Mouse (Mus musculus): Measurements from ENCODE around the gene Ilf3.

DNA sequence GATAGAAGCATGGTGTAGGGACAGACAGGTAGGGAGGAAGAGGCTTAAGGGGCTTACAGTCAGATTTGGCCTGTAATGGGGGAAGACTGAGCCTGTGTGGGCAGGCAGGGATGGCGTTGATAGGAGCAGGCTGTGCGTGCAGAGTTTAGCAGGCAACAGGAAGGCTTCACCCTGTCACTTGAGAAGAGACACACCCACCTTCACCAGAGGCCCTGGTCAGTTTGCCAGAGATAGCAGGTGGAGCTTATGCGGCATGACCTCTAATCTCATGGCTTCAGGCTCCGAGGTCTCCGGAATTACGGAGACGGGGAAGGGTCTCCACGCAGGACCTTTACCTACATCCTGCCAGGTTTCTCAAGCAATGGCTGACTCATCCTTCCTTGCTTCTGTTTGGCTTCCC, 84.2 kb downstream of the Ilf3 start:
- TF ChIP-seq CTCF (IDR thresholded peaks at IDR 0.05; ENCODE audit: borderline replicate concordance, control insufficient read depth, extremely low read depth, insufficient read depth, low read length, poor library complexity) (no peak), POLR2A (IDR thresholded peaks at IDR 0.05; ENCODE audit: control insufficient read depth, extremely low read depth, insufficient read depth, low read length, poor library complexity) (no peak)

Data from thymus, adult 2 months (tissue).